9 mouse cellular contexts compared by ENCODE assay signal in the genomic region with DNA sequence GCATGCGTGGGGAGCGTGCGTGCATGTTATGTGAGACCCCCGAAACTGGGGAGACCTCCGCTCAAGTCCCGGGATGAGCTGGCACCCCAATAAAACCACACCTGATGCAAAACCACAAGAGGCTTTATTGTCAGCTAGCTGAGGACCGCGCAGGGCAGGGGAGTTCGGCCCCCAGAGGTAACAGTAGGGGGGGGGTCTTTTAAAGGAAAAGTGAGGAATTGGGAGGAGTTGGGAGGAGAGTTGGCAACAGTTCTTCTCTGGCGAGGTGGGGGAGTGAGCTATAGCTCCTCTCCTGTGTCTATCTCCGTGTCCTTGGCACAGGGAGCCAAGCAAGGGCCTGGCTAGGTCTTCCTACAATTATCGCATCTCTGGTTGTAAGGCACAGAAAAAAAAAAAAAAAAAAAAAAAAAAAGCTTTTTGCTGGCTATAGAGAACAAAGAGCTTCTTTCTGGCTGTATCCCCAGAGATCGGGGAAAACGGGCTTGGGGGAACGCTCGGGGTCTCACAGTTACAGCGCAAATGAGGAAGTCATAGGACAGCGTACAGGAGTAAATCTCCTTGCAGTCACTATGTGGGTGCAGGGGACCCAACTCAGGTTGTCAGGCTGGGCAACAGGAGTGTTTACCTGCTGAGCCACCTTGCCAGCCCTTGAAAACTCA. TPM values are rescaled to one million over a fixed set of nuclear protein-coding genes. Genes with fewer than 3 reads are reported as not detected.
DNase-seq lines count a peak whose midpoint lies in the region; ATAC-seq and TF ChIP-seq lines count a peak whose summit lies in the region.
"Had no signal": no experiment of that assay in that cellular context is flagged by ENCODE, and none has a peak within 500 bp of the region (broad histone marks: within the 10 kb centered on the region; RNA-seq: fewer than 3 reads in every experiment).

No protein-coding gene starts in this region.

- H3K4me2 ChIP-seq in limb, embryonic 15.5 days, result peak overlapping the region; percentile 83
- peak overlapping the region; percentile 84 for H3K4me2 ChIP-seq in neural tube, embryonic 13.5 days

- H3K27ac ChIP-seq in MEL (ENCODE audit: control insufficient read depth, low read depth, low read length), result 0 out of 2 replicates have a peak overlapping the region, but pooled peaks have one; percentile 29
- peak overlapping the region; percentile 97 for H3K27ac ChIP-seq in limb, embryonic 15.5 days
- H3K27ac ChIP-seq in neural tube, embryonic 13.5 days (replicated peaks), result peak overlapping the region; percentile 96

- H3K27me3 ChIP-seq in MEL (ENCODE audit: control insufficient read depth in 1 of 2, insufficient read depth in 2 of 2, low read length in 2 of 2), result no peaks in the 10 kb centered on the region
- no peaks in the 10 kb centered on the region for H3K27me3 ChIP-seq in limb, embryonic 15.5 days
- H3K27me3 ChIP-seq in neural tube, embryonic 13.5 days, result no peaks in the 10 kb centered on the region
- H3K27me3 ChIP-seq: CH12.LX had no signal

- TF ChIP-seq CTCF in MEL (IDR thresholded peaks at IDR 0.05 in 2 of 3, conservative IDR thresholded peaks at IDR 0.05 in 1 of 3; ENCODE audit: control insufficient read depth in 1 of 3, insufficient read depth in 1 of 3, low read depth in 2 of 3, low read length in 3 of 3, poor library complexity in 1 of 3, severe bottlenecking in 1 of 3), result no peak

- no peak; the same call in 1 of the 2 replicates for ATAC-seq in limb, embryonic 15.5 days (ENCODE audit: insufficient number of reproducible peaks, low FRiP score, low TSS enrichment, low read depth)
- ATAC-seq in neural tube, embryonic 13.5 days (ENCODE audit: low read depth), result peak; percentile 40

- TF ChIP-seq EP300 in MEL (IDR thresholded peaks at IDR 0.05; ENCODE audit: low read depth in 1 of 2, low read length in 2 of 2), result no peak

- TF ChIP-seq POLR2A in MEL (IDR thresholded peaks at IDR 0.05; ENCODE audit: control insufficient read depth in 1 of 2, insufficient read depth in 1 of 2, low read depth in 1 of 2, low read length in 2 of 2, poor library complexity in 1 of 2), result no peak

- no peaks in the 10 kb centered on the region; a peak in 1 of 4 replicates for H3K4me1 ChIP-seq in MEL (ENCODE audit: control insufficient read depth in 1 of 2, insufficient read depth in 2 of 2, low read length in 2 of 2)
- H3K4me1 ChIP-seq in limb, embryonic 15.5 days, result peaks cover 24% of the 10 kb centered on the region
- H3K4me1 ChIP-seq in neural tube, embryonic 13.5 days (replicated peaks), result peaks cover 26% of the 10 kb centered on the region

- intact Hi-C loops in heart, postnatal 25 days (cut with DNase I), result no loop called here
- intact Hi-C loops in heart, postnatal 36 days (cut with DNase I), result loop anchor here (2.0 to 5.0 kb wide), 2 partner anchors 17 to 333 kb away; a partner anchor contains a TSS

- peak; percentile 92 for DNase-seq in heart, adult 11 months
- DNase-seq in heart, postnatal 25 days (ENCODE audit: low spot score), result no peak
- peak; percentile 71 for DNase-seq in MEL (ENCODE audit: low read depth, low spot score)
- DNase-seq in embryo, embryonic 9.5 days (ENCODE audit: extremely low spot score), result peak; percentile 37
- peak; percentile 4 to 13 for DNase-seq in heart, postnatal 36 days
- no peak for DNase-seq in spleen, postnatal 14 days (ENCODE audit: low spot score in 2 of 2)

- no peaks in the 10 kb centered on the region for H3K36me3 ChIP-seq in MEL (ENCODE audit: control insufficient read depth in 1 of 2, insufficient read depth in 2 of 2, low read length in 2 of 2)
- H3K36me3 ChIP-seq in limb, embryonic 15.5 days, result peaks cover 45% of the 10 kb centered on the region
- peaks cover 61% of the 10 kb centered on the region for H3K36me3 ChIP-seq in neural tube, embryonic 13.5 days

- peak overlapping the region; percentile 59 to 76 for H3K4me3 ChIP-seq in MEL (ENCODE audit: control insufficient read depth in 1 of 2, insufficient read depth in 1 of 2, low read depth in 2 of 2, low read length in 2 of 2)
- H3K4me3 ChIP-seq in limb, embryonic 15.5 days, result peak overlapping the region; percentile 71
- peak overlapping the region; percentile 72 for H3K4me3 ChIP-seq in neural tube, embryonic 13.5 days

- H3K9ac ChIP-seq in MEL (ENCODE audit: control insufficient read depth, low read depth, low read length, poor library complexity, severe bottlenecking), result peak overlapping the region; percentile 65
- H3K9ac ChIP-seq in limb, embryonic 15.5 days, result peak overlapping the region; percentile 37
- peak overlapping the region; percentile 82 for H3K9ac ChIP-seq in neural tube, embryonic 13.5 days

- WGBS in limb, embryonic 15.5 days, result under 1% methylated on average over 18 of the region's 18 CpGs
- WGBS in neural tube, embryonic 13.5 days, result 0% methylated on average over 18 of the region's 18 CpGs

- H3K79me2 ChIP-seq in MEL (ENCODE audit: control insufficient read depth, insufficient read depth, low read length, poor library complexity), result peaks cover 5% of the 10 kb centered on the region

- no peak for TF ChIP-seq RAD21 in MEL (IDR thresholded peaks at IDR 0.05; ENCODE audit: low read depth, low read length)

- no peaks in the 10 kb centered on the region for H3K9me3 ChIP-seq in MEL (replicated peaks; ENCODE audit: insufficient read depth, low read length)
- no peaks in the 10 kb centered on the region for H3K9me3 ChIP-seq in limb, embryonic 15.5 days
- H3K9me3 ChIP-seq in neural tube, embryonic 13.5 days, result no peaks in the 10 kb centered on the region

TF ChIP-seq in MEL, 35 proteins besides CTCF, POLR2A, EP300 and RAD21:
- TF ChIP-seq SIN3A (IDR thresholded peaks at IDR 0.05; ENCODE audit: low read length) (0 out of 2 replicates have a peak, but pooled peaks have one; percentile 30), MAX (IDR thresholded peaks at IDR 0.05; ENCODE audit: low read length) (peak; percentile 13; the same call in 1 of the 2 replicates), GABPA (IDR thresholded peaks at IDR 0.05; ENCODE audit: low read depth, low read length) (no peak), ZNF384 (IDR thresholded peaks at IDR 0.05; ENCODE audit: low read depth, low read length) (peak; percentile 83), HCFC1 (IDR thresholded peaks at IDR 0.05; ENCODE audit: low read depth, low read length) (peak; percentile 44; the same call in 1 of the 2 replicates)

RNA-seq across cellular contexts. Expression of a gene that starts 1.1 kb away (rescaled TPM):
- total RNA-seq in heart, postnatal 25 days (2021), result 1 to 10 TPM; 3.1 to 4.5 TPM
- total RNA-seq in MEL (2012; rRNA removed), result 9.2 and 9.9 TPM in 2 replicates
- 10 to 100 TPM in 1 of 2 experiments, not detected in 1; 15.3 TPM for polyA plus RNA-seq in MEL (2012; ENCODE audit: insufficient read depth in 1 of 2, insufficient read length in 2 of 2, low read depth in 1 of 2, low replicate concordance in 2 of 2, missing spikeins in 1 of 2)
- total RNA-seq in heart, postnatal 36 days (2021), result 1 to 10 TPM; 2.1 to 3.8 TPM
- polyA plus RNA-seq in limb, embryonic 15.5 days (2015; fragmentation: Nextera tagmentation; extraction: Ambion mirVana), result 39.6 and 49.2 TPM in 2 replicates
- polyA plus RNA-seq in neural tube, embryonic 13.5 days (2015; fragmentation: Nextera tagmentation; extraction: Ambion mirVana), result 39.8 and 49.2 TPM in 2 replicates

RNA-seq across cellular contexts. Expression of a gene that starts 16.5 kb away (rescaled TPM):
- 1 to 10 TPM; 1.8 to 2.5 TPM for total RNA-seq in heart, postnatal 25 days (2021)
- 5.9 and 6.9 TPM in 2 replicates for total RNA-seq in MEL (2012; rRNA removed)
- 1 to 10 TPM in 1 of 2 experiments, not detected in 1; 5.9 TPM for polyA plus RNA-seq in MEL (2012; ENCODE audit: insufficient read depth in 1 of 2, insufficient read length in 2 of 2, low read depth in 1 of 2, low replicate concordance in 2 of 2, missing spikeins in 1 of 2)
- total RNA-seq in heart, postnatal 36 days (2021), result 1 to 10 TPM; 1.7 to 2.5 TPM
- 12.2 and 12.8 TPM in 2 replicates for polyA plus RNA-seq in limb, embryonic 15.5 days (2015; fragmentation: Nextera tagmentation; extraction: Ambion mirVana)
- polyA plus RNA-seq in neural tube, embryonic 13.5 days (2015; fragmentation: Nextera tagmentation; extraction: Ambion mirVana), result 18.2 and 19.2 TPM in 2 replicates

RNA-seq across cellular contexts. Expression of a gene that starts 29.7 kb away (rescaled TPM):
- 1 to 10 TPM; 3.2 to 3.7 TPM for total RNA-seq in heart, postnatal 25 days (2021)
- not detected in 2 replicates for total RNA-seq in MEL (2012; rRNA removed)
- not detected for polyA plus RNA-seq in MEL (2012; ENCODE audit: insufficient read depth in 1 of 2, insufficient read length in 2 of 2, low read depth in 1 of 2, low replicate concordance in 2 of 2, missing spikeins in 1 of 2)
- total RNA-seq in heart, postnatal 36 days (2021), result 1 to 10 TPM; 3.8 to 4.1 TPM
- polyA plus RNA-seq in limb, embryonic 15.5 days (2015; fragmentation: Nextera tagmentation; extraction: Ambion mirVana), result 9.1 and 10.2 TPM in 2 replicates
- 6.9 and 7.6 TPM in 2 replicates for polyA plus RNA-seq in neural tube, embryonic 13.5 days (2015; fragmentation: Nextera tagmentation; extraction: Ambion mirVana)

RNA-seq across cellular contexts. Expression of a gene that starts 33.8 kb away (rescaled TPM):
- not detected for total RNA-seq in heart, postnatal 25 days (2021)
- not detected in 2 replicates for total RNA-seq in MEL (2012; rRNA removed)
- polyA plus RNA-seq in MEL (2012; ENCODE audit: insufficient read depth in 1 of 2, insufficient read length in 2 of 2, low read depth in 1 of 2, low replicate concordance in 2 of 2, missing spikeins in 1 of 2), result not detected
- total RNA-seq in heart, postnatal 36 days (2021), result not detected
- not detected in 2 replicates for polyA plus RNA-seq in limb, embryonic 15.5 days (2015; fragmentation: Nextera tagmentation; extraction: Ambion mirVana)
- 0.31 TPM in 1 of 2 replicates, not detected in the other for polyA plus RNA-seq in neural tube, embryonic 13.5 days (2015; fragmentation: Nextera tagmentation; extraction: Ambion mirVana)
- total RNA-seq: CH12.LX had no signal

RNA-seq across cellular contexts. Expression of a gene that starts 45.4 kb away (rescaled TPM):
- total RNA-seq in heart, postnatal 25 days (2021), result 1 to 10 TPM; 1.7 to 1.8 TPM
- total RNA-seq in MEL (2012; rRNA removed), result not detected in 2 replicates
- not detected for polyA plus RNA-seq in MEL (2012; ENCODE audit: insufficient read depth in 1 of 2, insufficient read length in 2 of 2, low read depth in 1 of 2, low replicate concordance in 2 of 2, missing spikeins in 1 of 2)
- total RNA-seq in heart, postnatal 36 days (2021), result 1 to 10 TPM; 1.8 to 2.2 TPM
- polyA plus RNA-seq in limb, embryonic 15.5 days (2015; fragmentation: Nextera tagmentation; extraction: Ambion mirVana), result 5.5 and 6.1 TPM in 2 replicates
- polyA plus RNA-seq in neural tube, embryonic 13.5 days (2015; fragmentation: Nextera tagmentation; extraction: Ambion mirVana), result 4.9 and 5.5 TPM in 2 replicates
- total RNA-seq: CH12.LX had no signal

Comparison
In these comparisons a context has a peak if more than half of its experiments do, and no peak if none do; other contexts are left out.
1. DNase-seq: peak in heart, adult 11 months (single experiment), MEL (single experiment), embryo, embryonic 9.5 days (single experiment) and heart, postnatal 36 days (2 of 2); none in heart, postnatal 25 days (single experiment) and spleen, postnatal 14 days (0 of 2).
2. H3K27ac ChIP-seq: peak in every context shown above with its lines; median percentile 97 in limb, embryonic 15.5 days; 96 in neural tube, embryonic 13.5 days; 29 in MEL.
3. Peak in every context shown above with its lines, with median percentiles within 50 percentile points of each other: H3K4me3 ChIP-seq and H3K9ac ChIP-seq.